Mouse (Mus musculus) embryonic facial prominence, embryonic 11.5 days (tissue): Measurements from ENCODE around the gene Rd3. TPM values are rescaled to one million over a fixed set of nuclear protein-coding genes. Genes with fewer than 3 reads are reported as not detected.

Experiments
- ATAC-seq: fragments of 200-750 bp; cut with Nextera tagmentation; replicated peaks from 2 replicates; pipeline ENCODE4 v1.8.0; 2017; ENCODE audit warnings: low read depth; ENCODE audit not compliant: insufficient number of reproducible peaks, low FRiP score, low TSS enrichment
- DNase-seq: peaks from one replicate; pipeline ENCODE4 v3.0.0-alpha.2; 2015; ENCODE audit warnings: low spot score
- H3K27ac ChIP-seq: fragments of 300-500 bp; sonication (generic); replicated peaks from 2 replicates; pipeline ENCODE4 v1.5.1; 2014; ENCODE audit warnings: mild to moderate bottlenecking, low read depth, low read length, control low read depth
- H3K27me3 ChIP-seq: fragments of 300-500 bp; sonication (generic); 2 replicates; pipeline ENCODE4 v1.6.1; 2014; ENCODE audit warnings: mild to moderate bottlenecking, low read length, moderate library complexity, mixed read lengths; ENCODE audit not compliant: control insufficient read depth, insufficient read depth
- H3K36me3 ChIP-seq: fragments of 300-500 bp; sonication (generic); replicated peaks from 2 replicates; pipeline ENCODE4 v1.6.1; 2014; ENCODE audit warnings: low read depth, mild to moderate bottlenecking, low read length, moderate library complexity, mixed read lengths; ENCODE audit not compliant: control insufficient read depth, insufficient read depth
- H3K4me1 ChIP-seq: fragments of 300-500 bp; sonication (generic); 2 replicates; pipeline ENCODE4 v1.6.1; 2014; ENCODE audit warnings: low read length, mixed read lengths; ENCODE audit not compliant: control insufficient read depth, insufficient read depth
- H3K4me2 ChIP-seq: fragments of 300-500 bp; sonication (generic); 2 replicates; pipeline ENCODE4 v1.6.1; 2014; ENCODE audit warnings: low read depth, mild to moderate bottlenecking, control low read depth, low read length, moderate library complexity
- H3K4me3 ChIP-seq: fragments of 300-500 bp; sonication (generic); 2 replicates; pipeline ENCODE4 v1.5.1; 2014; ENCODE audit warnings: low read depth, low read length, control low read depth
- H3K9ac ChIP-seq: fragments of 300-500 bp; sonication (generic); replicated peaks from 2 replicates; pipeline ENCODE4 v1.6.1; 2014; ENCODE audit warnings: mild to moderate bottlenecking, control low read depth, low read length
- H3K9me3 ChIP-seq: fragments of 300-500 bp; sonication (generic); replicated peaks from 2 replicates; pipeline ENCODE4 v1.6.1; 2016; ENCODE audit warnings: mild to moderate bottlenecking, low read length, inconsistent platforms, mixed read lengths; ENCODE audit not compliant: control insufficient read depth
- WGBS: fragments of 180-500 bp; shearing (Covaris S2); extraction: QIAGEN DNeasy Blood & Tissue Kit; methylation state at CpG from one replicate; pipeline ENCODE4 v1.1.7; 2014; 5-methylcytosine and 5-hydroxymethylcytosine counted together
- polyA plus RNA-seq: library from polyadenylated mRNA; unstranded; fragments of >200 nt; fragmentation: Nextera tagmentation; extraction: Ambion mirVana; gene quantifications from 2 replicates; pipeline ENCODE4 v1.2.1, GENCODE M21; 2014

Gene Rd3
- 2.5 and 4.2 TPM in 2 replicates for polyA plus RNA-seq

DNA sequence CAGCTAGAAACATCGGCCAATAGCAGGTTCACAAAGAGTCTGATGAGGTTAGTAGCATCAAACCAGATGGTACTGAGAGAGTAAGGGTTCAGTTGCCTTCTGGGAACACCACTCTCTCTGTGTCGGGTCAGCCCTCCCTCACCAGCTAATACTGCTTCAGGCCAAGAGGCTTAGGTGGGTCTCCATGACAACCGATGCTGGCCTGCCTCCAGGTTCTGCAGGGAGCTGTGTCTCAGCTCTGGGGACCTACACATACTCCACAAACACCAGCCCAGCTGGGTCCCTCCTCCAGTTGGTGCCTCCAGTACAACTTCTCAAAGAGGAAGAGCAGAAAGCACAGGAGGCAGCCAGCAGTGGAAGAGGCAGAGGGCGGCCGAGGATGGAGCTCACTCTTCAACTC lies at the start of gene Rd3:
Gene Rd3, plus strand, starts transcription at position 184 of the 400 bp plus-strand sequence.
- no peak within 1 kb of the TSS for H3K4me3 ChIP-seq
- no peak within 1 kb of the TSS for H3K27ac ChIP-seq
- no peak within 1 kb of the TSS for H3K9ac ChIP-seq
- WGBS = 41% methylated on average over 5 of the region's 5 CpGs
- no peaks in the 10 kb centered on the region; the same call in 1 of the 2 replicates for H3K27me3 ChIP-seq
- no peaks in the 10 kb centered on the region; the same call in 1 of the 2 replicates for H3K4me1 ChIP-seq
- no peaks in the 10 kb centered on the region for H3K9me3 ChIP-seq
- ATAC-seq (peak; percentile 37; the same call in 1 of the 2 replicates), DNase-seq (peak; percentile 35)
- no peaks in the 10 kb centered on the region for H3K36me3 ChIP-seq
- no peak within 1 kb of the TSS for H3K4me2 ChIP-seq

DNA sequence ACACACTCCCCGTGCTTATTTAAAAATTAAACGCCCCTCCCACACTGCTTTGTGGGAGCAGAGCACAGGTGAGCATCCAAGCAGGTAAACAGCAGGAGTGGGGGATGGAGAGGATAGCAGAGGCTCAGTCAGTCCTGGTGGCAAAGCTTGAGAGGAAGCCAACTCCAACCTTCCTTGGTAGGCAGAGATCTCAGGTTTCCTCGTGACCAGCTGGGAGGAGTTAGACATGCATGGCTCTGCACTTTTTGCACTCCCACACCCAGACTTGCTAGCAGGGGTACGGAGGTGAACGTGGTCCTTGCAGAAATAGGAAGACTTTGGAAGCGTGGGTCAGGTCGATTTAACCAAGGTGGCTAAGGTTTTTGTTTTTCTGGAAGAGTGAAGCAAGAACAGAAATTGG lies 48.8 kb upstream of the Rd3 start:
- Histone ChIP-seq H3K27ac (no peak overlapping the region), H3K9ac (no peak overlapping the region), H3K36me3 (no peaks in the 10 kb centered on the region), H3K4me2 (no peak overlapping the region), H3K9me3 (no peaks in the 10 kb centered on the region), H3K4me1 (no peaks in the 10 kb centered on the region), H3K4me3 (no peak overlapping the region), H3K27me3 (no peaks in the 10 kb centered on the region)
- ATAC-seq (no peak), DNase-seq (peak; percentile 15)
- WGBS = 77% methylated on average over 7 of the region's 7 CpGs

DNA sequence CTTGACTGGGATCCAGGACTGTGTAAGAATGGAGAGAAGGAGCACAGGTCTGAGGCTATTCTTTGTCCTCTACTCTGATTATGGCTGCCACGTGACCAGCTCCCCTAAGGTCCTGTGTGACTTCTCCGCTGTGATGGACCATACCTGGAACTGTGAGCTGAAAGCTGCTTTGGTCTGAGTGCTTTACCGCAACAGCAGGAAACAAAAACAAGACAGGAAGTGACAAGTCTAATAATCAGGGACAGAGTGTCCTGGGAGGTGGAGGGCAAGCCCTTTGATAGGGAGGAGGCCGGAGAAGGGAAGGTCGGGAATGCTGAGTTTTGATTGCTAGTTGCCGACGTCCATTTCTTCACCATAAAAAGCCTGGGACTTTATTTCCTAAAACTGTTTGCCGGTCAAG lies 48.1 kb upstream of the Rd3 start:
- no peaks in the 10 kb centered on the region for H3K27me3 ChIP-seq
- no peaks in the 10 kb centered on the region for H3K36me3 ChIP-seq
- H3K9me3 ChIP-seq = no peaks in the 10 kb centered on the region
- H3K4me2 ChIP-seq = no peak overlapping the region
- no peak overlapping the region for H3K4me3 ChIP-seq
- no peaks in the 10 kb centered on the region for H3K4me1 ChIP-seq
- no peak overlapping the region for H3K27ac ChIP-seq
- ATAC-seq (no peak), DNase-seq (no peak)
- 68% methylated on average over 8 of the region's 8 CpGs for WGBS
- no peak overlapping the region for H3K9ac ChIP-seq

DNA sequence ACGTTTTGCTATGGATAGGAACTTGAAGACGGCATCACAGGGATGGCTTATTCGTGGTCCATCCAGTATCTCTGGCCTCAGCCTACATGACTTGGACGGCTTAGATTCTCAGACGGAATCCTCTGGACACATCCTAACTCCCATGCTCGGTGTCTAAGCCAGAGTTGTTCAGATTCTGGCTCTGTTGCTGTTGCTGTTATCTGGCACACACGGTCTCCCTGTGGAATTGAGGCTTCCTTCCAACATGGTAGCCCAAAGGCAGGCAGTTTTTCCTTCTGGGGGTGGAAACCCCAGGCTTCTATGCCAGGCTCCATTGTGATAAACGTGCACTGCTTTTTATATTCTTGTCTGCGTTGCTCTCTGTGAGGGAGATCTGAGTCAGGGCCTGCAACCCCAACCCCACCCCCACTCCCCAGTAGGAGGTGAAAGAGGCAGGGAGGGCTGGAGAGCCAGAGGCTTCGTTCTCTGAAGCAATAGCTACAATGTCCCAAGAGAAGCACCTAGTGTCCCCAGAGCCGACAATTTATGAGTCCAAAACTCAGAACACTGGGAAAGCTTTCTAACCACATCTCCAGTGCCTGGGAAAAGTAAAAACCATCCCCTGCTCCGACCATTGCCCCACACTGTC lies 47.2 kb upstream of the Rd3 start:
- 75% methylated on average over 12 of the region's 12 CpGs for WGBS
- Histone ChIP-seq H3K9ac (no peak overlapping the region), H3K4me2 (no peak overlapping the region), H3K27ac (no peak overlapping the region), H3K36me3 (no peaks in the 10 kb centered on the region), H3K4me1 (no peaks in the 10 kb centered on the region), H3K4me3 (no peak overlapping the region), H3K9me3 (no peaks in the 10 kb centered on the region), H3K27me3 (no peaks in the 10 kb centered on the region)
- no peak for ATAC-seq
- DNase-seq = no peak

DNA sequence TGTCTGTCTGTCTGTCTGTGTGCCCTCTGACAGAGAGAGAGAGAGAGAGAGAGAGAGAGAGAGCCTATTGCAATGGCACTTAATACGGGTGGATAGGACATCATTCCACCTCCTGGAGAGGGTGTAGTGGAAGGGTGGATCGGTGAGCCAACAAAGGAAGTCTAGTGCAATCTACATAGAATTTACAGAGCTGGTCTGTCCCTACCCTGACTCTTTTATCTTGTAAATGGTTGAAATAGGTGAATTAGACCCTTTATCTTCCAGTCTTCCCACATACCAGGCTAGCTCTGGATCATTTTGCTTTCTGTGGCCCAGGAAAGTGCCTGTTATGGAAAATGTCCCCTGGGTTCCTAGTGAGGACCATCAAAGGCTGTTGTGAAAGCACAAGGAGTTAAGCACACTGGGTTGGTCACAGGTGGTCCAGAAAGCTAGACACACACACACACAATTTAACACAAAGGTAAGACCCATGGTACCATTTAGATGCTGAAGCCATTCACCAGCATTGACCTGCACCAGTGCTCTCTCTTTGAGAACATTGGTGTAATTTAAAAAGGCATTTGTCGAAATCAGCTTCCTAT lies 46.6 kb upstream of the Rd3 start:
- Histone ChIP-seq H3K4me2 (no peak overlapping the region), H3K9ac (no peak overlapping the region), H3K27me3 (no peaks in the 10 kb centered on the region), H3K9me3 (no peaks in the 10 kb centered on the region), H3K36me3 (no peaks in the 10 kb centered on the region), H3K4me3 (no peak overlapping the region), H3K27ac (no peak overlapping the region), H3K4me1 (no peaks in the 10 kb centered on the region)
- ATAC-seq (no peak), DNase-seq (no peak)
- 88% methylated on average over 3 of the region's 3 CpGs for WGBS

DNA sequence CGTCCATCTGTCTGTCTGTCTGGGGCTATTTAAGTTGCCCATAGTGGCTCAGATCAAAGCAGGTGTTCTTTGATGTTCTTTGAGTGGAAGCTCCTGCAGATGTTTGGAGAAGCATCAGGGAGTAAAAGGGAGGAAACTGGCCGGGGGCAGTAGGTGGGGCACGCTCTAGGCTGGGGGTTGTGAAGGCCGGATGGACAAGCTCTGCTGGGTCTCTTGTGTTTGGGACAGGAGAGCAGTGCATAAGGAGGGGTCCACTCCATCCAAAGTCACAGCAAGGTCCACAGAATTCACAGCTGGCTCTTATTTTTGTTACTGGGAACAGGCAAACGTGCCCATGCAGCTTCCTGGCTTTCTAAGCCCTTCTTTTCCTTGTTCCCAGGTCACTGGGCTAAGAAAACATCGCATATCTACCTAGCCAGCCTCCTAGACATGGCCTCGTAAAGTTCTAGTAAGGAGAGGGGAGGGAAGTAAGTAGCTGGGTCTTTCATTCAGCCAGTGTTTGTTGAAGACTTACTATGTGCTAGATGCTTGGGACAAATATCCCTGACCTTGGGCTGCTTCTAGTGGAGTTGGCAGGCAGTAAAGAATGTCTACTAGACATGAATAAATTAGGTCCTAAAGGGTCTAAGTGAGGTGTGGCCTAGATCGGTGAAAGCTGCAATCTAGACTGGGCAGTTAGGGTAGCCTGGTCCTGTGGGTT lies 44.7 kb upstream of the Rd3 start:
- no peaks in the 10 kb centered on the region for H3K36me3 ChIP-seq
- H3K27me3 ChIP-seq = no peaks in the 10 kb centered on the region
- no peak overlapping the region for H3K9ac ChIP-seq
- H3K4me2 ChIP-seq = no peak overlapping the region
- 65% methylated on average over 8 of the region's 8 CpGs for WGBS
- H3K27ac ChIP-seq = no peak overlapping the region
- H3K4me1 ChIP-seq = no peaks in the 10 kb centered on the region
- ATAC-seq (no peak), DNase-seq (no peak)
- H3K4me3 ChIP-seq = no peak overlapping the region
- no peaks in the 10 kb centered on the region for H3K9me3 ChIP-seq

DNA sequence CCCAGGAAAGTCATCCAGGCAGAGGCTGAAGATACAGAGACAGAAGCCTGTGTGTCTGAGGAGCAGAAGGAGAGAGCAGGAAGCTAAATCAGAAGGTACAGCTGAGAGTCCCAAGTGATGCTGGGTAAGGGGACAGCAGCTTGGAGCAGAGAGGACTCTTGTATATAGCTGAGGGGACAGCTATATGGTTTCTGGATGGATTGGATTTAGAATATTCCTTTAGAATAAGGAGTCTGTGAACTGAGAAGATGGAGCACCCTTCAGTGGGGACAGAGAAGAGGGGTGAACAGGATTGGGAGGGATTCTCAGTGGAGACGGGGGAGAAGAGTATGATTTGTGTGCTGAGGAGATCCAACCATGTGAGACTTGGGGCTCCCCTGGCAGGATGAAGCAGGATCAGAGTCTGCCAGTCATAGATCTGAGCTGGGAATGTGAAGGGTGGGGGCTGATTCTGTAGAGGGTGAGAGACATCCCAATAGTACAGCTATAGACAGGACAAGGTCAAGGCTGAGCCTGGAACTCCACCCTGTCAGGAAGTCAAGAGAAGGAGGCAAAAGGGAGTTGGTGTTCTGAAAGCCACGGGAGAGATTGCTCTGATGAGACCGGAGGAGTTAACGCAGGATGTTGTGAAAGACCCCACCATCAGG lies 44.1 kb upstream of the Rd3 start:
- Histone ChIP-seq H3K36me3 (no peaks in the 10 kb centered on the region), H3K27ac (no peak overlapping the region), H3K9me3 (no peaks in the 10 kb centered on the region), H3K9ac (no peak overlapping the region), H3K27me3 (no peaks in the 10 kb centered on the region), H3K4me1 (no peaks in the 10 kb centered on the region), H3K4me3 (no peak overlapping the region), H3K4me2 (no peak overlapping the region)
- no peak for DNase-seq
- ATAC-seq = no peak
- WGBS = 84% methylated on average over 4 of the region's 4 CpGs

DNA sequence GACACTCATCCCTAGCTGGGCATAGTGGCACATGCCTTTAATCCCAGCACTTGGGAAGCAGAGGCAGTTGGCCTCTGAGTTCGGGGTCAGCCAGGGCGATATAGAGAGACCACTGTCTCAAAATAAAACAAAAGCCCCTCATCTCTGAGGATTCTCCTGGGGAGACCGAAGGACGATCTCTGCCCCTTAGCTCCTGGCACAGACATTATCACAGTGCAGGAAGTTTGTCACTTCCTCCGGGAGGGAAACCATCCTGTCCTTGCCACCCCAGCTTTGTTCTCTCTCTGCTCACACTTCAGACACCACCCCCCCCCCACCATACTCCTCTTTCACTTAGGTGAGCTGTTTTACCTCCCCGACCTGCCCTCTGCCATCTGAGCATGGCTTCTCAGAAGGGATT lies 33.5 kb upstream of the Rd3 start:
- DNase-seq (no peak), ATAC-seq (no peak)
- Histone ChIP-seq H3K27me3 (no peaks in the 10 kb centered on the region), H3K9ac (no peak overlapping the region), H3K36me3 (no peaks in the 10 kb centered on the region), H3K4me3 (no peak overlapping the region), H3K9me3 (no peaks in the 10 kb centered on the region), H3K4me1 (no peaks in the 10 kb centered on the region), H3K27ac (no peak overlapping the region), H3K4me2 (no peak overlapping the region)
- 81% methylated on average over 6 of the region's 6 CpGs for WGBS
